In genomic region chr17:56425941-56426340, GRCm38 (mm10) we compare ENCODE assay signal across 8 mouse cellular contexts. TPM values are rescaled to one million over a fixed set of nuclear protein-coding genes. Genes with fewer than 3 reads are reported as not detected.
DNase-seq lines count a peak whose midpoint lies in the region; ATAC-seq and TF ChIP-seq lines count a peak whose summit lies in the region.

No protein-coding gene starts in this region.

- ATAC-seq in embryonic facial prominence, embryonic 15.5 days (ENCODE audit: insufficient number of reproducible peaks, low FRiP score, low TSS enrichment, low read depth), result no peak
- ATAC-seq in neural tube, embryonic 14.5 days (ENCODE audit: low read depth), result no peak

- H3K4me1 ChIP-seq in embryonic facial prominence, embryonic 15.5 days, result peaks cover 17% of the 10 kb centered on the region
- H3K4me1 ChIP-seq in limb, embryonic 10.5 days, result peaks cover 22% of the 10 kb centered on the region
- H3K4me1 ChIP-seq in neural tube, embryonic 14.5 days (ENCODE audit: control insufficient read depth, insufficient read depth, low read length), result 0 out of 2 replicates have a peak, but pooled peaks cover 4% of the 10 kb centered on the region

- H3K4me3 ChIP-seq in layer of hippocampus, adult 2 months, result peak overlapping the region; percentile 43
- peak overlapping the region; percentile 51 for H3K4me3 ChIP-seq in embryonic facial prominence, embryonic 15.5 days (replicated peaks)
- peak overlapping the region; percentile 70 for H3K4me3 ChIP-seq in limb, embryonic 10.5 days
- H3K4me3 ChIP-seq in neural tube, embryonic 14.5 days (ENCODE audit: low read depth, low read length), result peak overlapping the region; percentile 17; the same call in 1 of the 2 replicates

- H3K9me3 ChIP-seq in embryonic facial prominence, embryonic 15.5 days (replicated peaks), result no peaks in the 10 kb centered on the region
- no peaks in the 10 kb centered on the region for H3K9me3 ChIP-seq in limb, embryonic 10.5 days (replicated peaks)
- H3K9me3 ChIP-seq in neural tube, embryonic 14.5 days (ENCODE audit: control insufficient read depth, low read length), result no peaks in the 10 kb centered on the region

- no peaks in the 10 kb centered on the region for H3K27me3 ChIP-seq in embryonic facial prominence, embryonic 15.5 days
- peaks cover 14% of the 10 kb centered on the region for H3K27me3 ChIP-seq in limb, embryonic 10.5 days (ENCODE audit: low read depth, poor library complexity, severe bottlenecking)
- H3K27me3 ChIP-seq in neural tube, embryonic 14.5 days (ENCODE audit: control insufficient read depth, insufficient read depth, low read length), result no peaks in the 10 kb centered on the region

- WGBS in embryonic facial prominence, embryonic 15.5 days, result 34% methylated on average over 3 of the region's 3 CpGs
- 27% methylated on average over 3 of the region's 3 CpGs for whole genome bisulfite sequencing in limb, embryonic 10.5 days
- 33% methylated on average over 3 of the region's 3 CpGs for WGBS in neural tube, embryonic 14.5 days

- peak overlapping the region; percentile 81 for H3K4me2 ChIP-seq in embryonic facial prominence, embryonic 15.5 days (replicated peaks)
- H3K4me2 ChIP-seq in neural tube, embryonic 14.5 days (ENCODE audit: low read depth, low read length), result peak overlapping the region; percentile 42

- no peak for TF ChIP-seq CTCF in layer of hippocampus, adult 2 months (conservative IDR thresholded peaks at IDR 0.05)

- peak overlapping the region; percentile 80 for H3K27ac ChIP-seq in layer of hippocampus, adult 2 months
- H3K27ac ChIP-seq in embryonic facial prominence, embryonic 15.5 days (replicated peaks), result peak overlapping the region; percentile 80
- H3K27ac ChIP-seq in limb, embryonic 10.5 days, result peak overlapping the region; percentile 89
- H3K27ac ChIP-seq in neural tube, embryonic 14.5 days (ENCODE audit: low read depth, low read length), result no peak overlapping the region

- peak overlapping the region; percentile 47 for H3K9ac ChIP-seq in embryonic facial prominence, embryonic 15.5 days
- peak overlapping the region; percentile 44; the same call in 1 of the 2 replicates for H3K9ac ChIP-seq in neural tube, embryonic 14.5 days (replicated peaks; ENCODE audit: low read depth, low read length)

- H3K36me3 ChIP-seq in embryonic facial prominence, embryonic 15.5 days, result peaks cover 67% of the 10 kb centered on the region
- H3K36me3 ChIP-seq in limb, embryonic 10.5 days, result peaks cover 80% of the 10 kb centered on the region
- H3K36me3 ChIP-seq in neural tube, embryonic 14.5 days (ENCODE audit: control insufficient read depth, insufficient read depth, low read length), result peaks cover 69% of the 10 kb centered on the region

- DNase-seq in layer of hippocampus, adult 2 months (ENCODE audit: low spot score in 2 of 2), result no peak
- no peak for DNase-seq in layer of hippocampus, postnatal 25 days (ENCODE audit: extremely low spot score in 1 of 2, low spot score in 1 of 2)
- no peak for DNase-seq in limb, embryonic 10.5 days (ENCODE audit: low spot score)
- no peak for DNase-seq in urinary bladder, postnatal 36 days (ENCODE audit: low spot score in 2 of 2)
- DNase-seq in cerebellum, postnatal 25 days, result no peak
- no peak for DNase-seq in right cerebral cortex, postnatal 14 days

RNA-seq across cellular contexts. Expression of gene Ptprs, which starts 50.3 kb away (rescaled TPM):
- total RNA-seq in layer of hippocampus, adult 2 months (2021), result 100 to 1,000 TPM; 666 to 670 TPM
- 100 to 1,000 TPM; 658 to 741 TPM for total RNA-seq in layer of hippocampus, postnatal 25 days (2021)
- 116 and 118 TPM in 2 replicates for polyA plus RNA-seq in embryonic facial prominence, embryonic 15.5 days (2015; fragmentation: Nextera tagmentation; extraction: Ambion mirVana)
- polyA plus RNA-seq in limb, embryonic 10.5 days (2016; fragmentation: Nextera tagmentation; extraction: Ambion mirVana), result 69.5 and 83.2 TPM in 2 replicates
- 255 and 266 TPM in 2 replicates for polyA plus RNA-seq in neural tube, embryonic 14.5 days (2014; fragmentation: Nextera tagmentation; extraction: Ambion mirVana)

Comparison
In these comparisons a context has a peak if more than half of its experiments do, and no peak if none do; other contexts are left out.
1. H3K4me3 ChIP-seq: peak in every context shown above with its lines; median percentile 70 in limb, embryonic 10.5 days; 51 in embryonic facial prominence, embryonic 15.5 days; 43 in layer of hippocampus, adult 2 months; 17 in neural tube, embryonic 14.5 days.